Comparison of ENCODE assay signal across 8 mouse cellular contexts in genomic region chr10:100742065-100742464, GRCm38 (mm10).
DNase-seq lines count a peak whose midpoint lies in the region; ATAC-seq and TF ChIP-seq lines count a peak whose summit lies in the region.

No protein-coding gene starts in this region.

- H3K4me2 ChIP-seq in liver, embryonic 14.5 days (ENCODE audit: low read depth), result no peak overlapping the region
- no peak overlapping the region for H3K4me2 ChIP-seq in neural tube, embryonic 15.5 days

- ATAC-seq in liver, embryonic 14.5 days (ENCODE audit: insufficient read depth), result no peak
- peak; percentile 61; the same call in 1 of the 2 replicates for ATAC-seq in neural tube, embryonic 15.5 days (ENCODE audit: low FRiP score)

- no peak overlapping the region for H3K4me3 ChIP-seq in liver, embryonic 14.5 days (ENCODE audit: insufficient read depth in 1 of 2, low read depth in 2 of 2, low read length in 2 of 2)
- H3K4me3 ChIP-seq in neural tube, embryonic 15.5 days (replicated peaks), result no peak overlapping the region
- no peak overlapping the region for H3K4me3 ChIP-seq in thymus, adult 2 months (ENCODE audit: control insufficient read depth, insufficient read depth, low read length)

- no peak overlapping the region for H3K27ac ChIP-seq in liver, embryonic 14.5 days
- H3K27ac ChIP-seq in neural tube, embryonic 15.5 days (replicated peaks), result no peak overlapping the region
- H3K27ac ChIP-seq in thymus, adult 2 months (ENCODE audit: control insufficient read depth, insufficient read depth, low read length), result no peak overlapping the region

- no peaks in the 10 kb centered on the region for H3K9me3 ChIP-seq in liver, embryonic 14.5 days (ENCODE audit: control insufficient read depth, low read length)
- no peaks in the 10 kb centered on the region for H3K9me3 ChIP-seq in neural tube, embryonic 15.5 days (replicated peaks)

- H3K9ac ChIP-seq in liver, embryonic 14.5 days (replicated peaks), result no peak overlapping the region
- H3K9ac ChIP-seq in neural tube, embryonic 15.5 days (replicated peaks), result no peak overlapping the region

- no peaks in the 10 kb centered on the region for H3K27me3 ChIP-seq in liver, embryonic 14.5 days (ENCODE audit: control insufficient read depth, insufficient read depth, low read length)
- H3K27me3 ChIP-seq in neural tube, embryonic 15.5 days (replicated peaks), result no peaks in the 10 kb centered on the region
- H3K27me3 ChIP-seq in thymus, adult 2 months (ENCODE audit: control insufficient read depth, insufficient read depth, low read length), result no peaks in the 10 kb centered on the region

- peak; percentile 11 for DNase-seq in 3134 (ENCODE audit: extremely low read depth, insufficient read length, low spot score)
- DNase-seq in NIH3T3 (ENCODE audit: low read depth), result peak; percentile 77
- DNase-seq in cerebellum, postnatal 25 days, result peak; percentile 66 to 80
- peak; percentile 74 for DNase-seq in gastrocnemius, postnatal 10 days
- DNase-seq in kidney, postnatal 25 days, result peak; percentile 35 to 66
- peak; percentile 5 to 11 (median 10) for DNase-seq in liver, embryonic 14.5 days (ENCODE audit: low read depth in 3 of 3, low spot score in 3 of 3)
- DNase-seq in thymus, adult 2 months, result peak; percentile 48

- no peak for TF ChIP-seq POLR2A in thymus, adult 2 months (IDR thresholded peaks at IDR 0.05; ENCODE audit: control insufficient read depth, extremely low read depth, insufficient read depth, low read length, poor library complexity)

- H3K36me3 ChIP-seq in liver, embryonic 14.5 days (replicated peaks; ENCODE audit: control insufficient read depth, insufficient read depth, low read depth), result no peaks in the 10 kb centered on the region
- H3K36me3 ChIP-seq in neural tube, embryonic 15.5 days, result no peaks in the 10 kb centered on the region
- no peaks in the 10 kb centered on the region for H3K36me3 ChIP-seq in thymus, adult 2 months (ENCODE audit: control insufficient read depth, insufficient read depth, low read length)

- no peak for TF ChIP-seq EP300 in liver, embryonic 14.5 days (IDR thresholded peaks at IDR 0.05; ENCODE audit: low read depth)

- 10% methylated on average over 7 of the region's 7 CpGs for WGBS in liver, embryonic 14.5 days (ENCODE audit: insufficient replicate concordance)
- WGBS in neural tube, embryonic 15.5 days, result 8% methylated on average over 7 of the region's 7 CpGs
- WGBS in thymus, adult 2 months, result 4% methylated on average over 7 of the region's 7 CpGs

- no peaks in the 10 kb centered on the region for H3K4me1 ChIP-seq in liver, embryonic 14.5 days (replicated peaks; ENCODE audit: control insufficient read depth in 2 of 2, insufficient read depth in 2 of 2, low read length in 1 of 2)
- peaks cover 4% of the 10 kb centered on the region; the same call in 1 of the 2 replicates for H3K4me1 ChIP-seq in neural tube, embryonic 15.5 days
- H3K4me1 ChIP-seq in thymus, adult 2 months (replicated peaks; ENCODE audit: control insufficient read depth, insufficient read depth, low read length), result no peaks in the 10 kb centered on the region

- TF ChIP-seq CTCF in liver, embryonic 14.5 days (IDR thresholded peaks at IDR 0.05; ENCODE audit: low read depth), result peak; percentile 78
- TF ChIP-seq CTCF in thymus, adult 2 months (IDR thresholded peaks at IDR 0.05; ENCODE audit: borderline replicate concordance, control insufficient read depth, extremely low read depth, insufficient read depth, low read length, poor library complexity), result peak; percentile 61; the same call in 1 of the 2 replicates

Comparison
In these comparisons a context has a peak if more than half of its experiments do, and no peak if none do; other contexts are left out.
1. DNase-seq: peak in every context shown above with its lines; median percentile 77 in NIH3T3; 74 in gastrocnemius, postnatal 10 days; 73 in cerebellum, postnatal 25 days; 50 in kidney, postnatal 25 days; 48 in thymus, adult 2 months; 11 in 3134; 10 in liver, embryonic 14.5 days.